Mouse (Mus musculus): Measurements from ENCODE around the gene Efna5. TPM values are rescaled to one million over a fixed set of nuclear protein-coding genes. Genes with fewer than 3 reads are reported as not detected.

Gene Efna5
- polyA plus RNA-seq, 1 experiment from 2014 or later: 11.5 TPM

GRCm38 (mm10) chr17:62748803-62749619, 132.1 kb downstream of the Efna5 start:
- H3K27me3 ChIP-seq (ENCODE audit: control insufficient read depth, insufficient read depth, low read depth, low read length): no peaks in the 10 kb centered on the region

GRCm38 (mm10) chr17:62747381-62747780, 133.7 kb downstream of the Efna5 start:
- no peaks in the 10 kb centered on the region for H3K9me3 ChIP-seq (ENCODE audit: control insufficient read depth, low read length)
- peaks cover 2% of the 10 kb centered on the region; the same call in 1 of the 2 replicates for H3K4me1 ChIP-seq (replicated peaks; ENCODE audit: control insufficient read depth, insufficient read depth, low read length)
- H3K27ac ChIP-seq (ENCODE audit: low read length): no peak overlapping the region
- WGBS: 70% methylated on average over 8 of the region's 8 CpGs
- no peak overlapping the region for H3K9ac ChIP-seq (ENCODE audit: low read length)
- H3K4me2 ChIP-seq (ENCODE audit: low read depth, low read length): no peak overlapping the region
- no peaks in the 10 kb centered on the region for H3K27me3 ChIP-seq (ENCODE audit: control insufficient read depth, insufficient read depth, low read depth, low read length)
- ATAC-seq (ENCODE audit: low read depth): no peak
- no peak overlapping the region for H3K4me3 ChIP-seq (ENCODE audit: low read length)
- no peaks in the 10 kb centered on the region for H3K36me3 ChIP-seq (ENCODE audit: control insufficient read depth, insufficient read depth, low read length)

More at GRCm38 (mm10) chr17:62748803-62749619, 132.1 kb downstream of the Efna5 start:
- Histone ChIP-seq H3K4me2 (ENCODE audit: low read depth, low read length) (no peak overlapping the region), H3K36me3 (ENCODE audit: control insufficient read depth, insufficient read depth, low read length) (no peaks in the 10 kb centered on the region), H3K4me1 (replicated peaks; ENCODE audit: control insufficient read depth, insufficient read depth, low read length) (peaks cover 2% of the 10 kb centered on the region; the same call in 1 of the 2 replicates), H3K4me3 (ENCODE audit: low read length) (no peak overlapping the region), H3K9ac (ENCODE audit: low read length) (no peak overlapping the region), H3K27ac (ENCODE audit: low read length) (no peak overlapping the region), H3K9me3 (ENCODE audit: control insufficient read depth, low read length) (no peaks in the 10 kb centered on the region)
- ATAC-seq (ENCODE audit: low read depth): no peak
- WGBS: 15% methylated on average over 16 of the region's 16 CpGs

- Histone ChIP-seq H3K9ac (ENCODE audit: low read length) (no peak overlapping the region), H3K27me3 (ENCODE audit: control insufficient read depth, insufficient read depth, low read depth, low read length) (no peaks in the 10 kb centered on the region), H3K9me3 (ENCODE audit: control insufficient read depth, low read length) (no peaks in the 10 kb centered on the region), H3K27ac (ENCODE audit: low read length) (no peak overlapping the region), H3K4me2 (ENCODE audit: low read depth, low read length) (no peak overlapping the region), H3K36me3 (ENCODE audit: control insufficient read depth, insufficient read depth, low read length) (no peaks in the 10 kb centered on the region), H3K4me3 (ENCODE audit: low read length) (no peak overlapping the region), H3K4me1 (replicated peaks; ENCODE audit: control insufficient read depth, insufficient read depth, low read length) (peaks cover 2% of the 10 kb centered on the region; the same call in 1 of the 2 replicates)
- 65% methylated on average over 9 of the region's 9 CpGs for WGBS
- no peak for ATAC-seq (ENCODE audit: low read depth)
Measured at GRCm38 (mm10) chr17:62746827-62747226, 134.3 kb downstream of the Efna5 start.

- ATAC-seq (ENCODE audit: low read depth): no peak
- H3K4me2 ChIP-seq (ENCODE audit: low read depth, low read length): no peak overlapping the region
- H3K4me3 ChIP-seq (ENCODE audit: low read length): no peak overlapping the region
- H3K27me3 ChIP-seq (ENCODE audit: control insufficient read depth, insufficient read depth, low read depth, low read length): no peaks in the 10 kb centered on the region
- H3K9me3 ChIP-seq (ENCODE audit: control insufficient read depth, low read length): no peaks in the 10 kb centered on the region
- no peak overlapping the region for H3K9ac ChIP-seq (ENCODE audit: low read length)
- H3K36me3 ChIP-seq (ENCODE audit: control insufficient read depth, insufficient read depth, low read length): no peaks in the 10 kb centered on the region
- WGBS: 86% methylated on average over 4 of the region's 4 CpGs
- H3K27ac ChIP-seq (ENCODE audit: low read length): no peak overlapping the region
- peaks cover 2% of the 10 kb centered on the region; the same call in 1 of the 2 replicates for H3K4me1 ChIP-seq (replicated peaks; ENCODE audit: control insufficient read depth, insufficient read depth, low read length)
Measured at GRCm38 (mm10) chr17:62745286-62745685, 135.8 kb downstream of the Efna5 start.

GRCm38 (mm10) chr17:62744239-62744638, 136.9 kb downstream of the Efna5 start:
- H3K9ac ChIP-seq (ENCODE audit: low read length): no peak overlapping the region
- no peak for ATAC-seq (ENCODE audit: low read depth)
- H3K27ac ChIP-seq (ENCODE audit: low read length): no peak overlapping the region
- 0 out of 2 replicates have a peak, but pooled peaks cover 2% of the 10 kb centered on the region for H3K4me1 ChIP-seq (replicated peaks; ENCODE audit: control insufficient read depth, insufficient read depth, low read length)
- no peak overlapping the region for H3K4me2 ChIP-seq (ENCODE audit: low read depth, low read length)
- no peaks in the 10 kb centered on the region for H3K36me3 ChIP-seq (ENCODE audit: control insufficient read depth, insufficient read depth, low read length)
- H3K27me3 ChIP-seq (ENCODE audit: control insufficient read depth, insufficient read depth, low read depth, low read length): no peaks in the 10 kb centered on the region
- no peaks in the 10 kb centered on the region for H3K9me3 ChIP-seq (ENCODE audit: control insufficient read depth, low read length)
- WGBS: 79% methylated on average over 6 of the region's 6 CpGs
- no peak overlapping the region for H3K4me3 ChIP-seq (ENCODE audit: low read length)

GRCm38 (mm10) chr17:62741702-62742101, 139.4 kb downstream of the Efna5 start:
- no peaks in the 10 kb centered on the region for H3K36me3 ChIP-seq (ENCODE audit: control insufficient read depth, insufficient read depth, low read length)
- no peaks in the 10 kb centered on the region for H3K27me3 ChIP-seq (ENCODE audit: control insufficient read depth, insufficient read depth, low read depth, low read length)
- H3K9me3 ChIP-seq (ENCODE audit: control insufficient read depth, low read length): no peaks in the 10 kb centered on the region
- no peak overlapping the region for H3K9ac ChIP-seq (ENCODE audit: low read length)
- ATAC-seq (ENCODE audit: low read depth): no peak
- no peak overlapping the region for H3K4me2 ChIP-seq (ENCODE audit: low read depth, low read length)
- no peak overlapping the region for H3K4me3 ChIP-seq (ENCODE audit: low read length)
- WGBS: 50% methylated on average over 5 of the region's 5 CpGs
- no peaks in the 10 kb centered on the region for H3K4me1 ChIP-seq (replicated peaks; ENCODE audit: control insufficient read depth, insufficient read depth, low read length)
- H3K27ac ChIP-seq (ENCODE audit: low read length): no peak overlapping the region

- WGBS: 72% methylated on average over 6 of the region's 6 CpGs
- ATAC-seq (ENCODE audit: low read depth): no peak
- H3K4me3 ChIP-seq (ENCODE audit: low read length): no peak overlapping the region
- no peak overlapping the region for H3K4me2 ChIP-seq (ENCODE audit: low read depth, low read length)
- peaks cover 2% of the 10 kb centered on the region; the same call in 1 of the 2 replicates for H3K4me1 ChIP-seq (replicated peaks; ENCODE audit: control insufficient read depth, insufficient read depth, low read length)
- H3K9ac ChIP-seq (ENCODE audit: low read length): no peak overlapping the region
- no peaks in the 10 kb centered on the region for H3K9me3 ChIP-seq (ENCODE audit: control insufficient read depth, low read length)
- H3K36me3 ChIP-seq (ENCODE audit: control insufficient read depth, insufficient read depth, low read length): no peaks in the 10 kb centered on the region
- no peaks in the 10 kb centered on the region for H3K27me3 ChIP-seq (ENCODE audit: control insufficient read depth, insufficient read depth, low read depth, low read length)
- H3K27ac ChIP-seq (ENCODE audit: low read length): no peak overlapping the region
Measured at GRCm38 (mm10) chr17:62741020-62741419, 140.1 kb downstream of the Efna5 start.

GRCm38 (mm10) chr17:62739993-62740392, 141.1 kb downstream of the Efna5 start:
- H3K4me3 ChIP-seq (ENCODE audit: low read length): no peak overlapping the region
- no peak overlapping the region for H3K4me2 ChIP-seq (ENCODE audit: low read depth, low read length)
- no peak overlapping the region for H3K27ac ChIP-seq (ENCODE audit: low read length)
- H3K9ac ChIP-seq (ENCODE audit: low read length): no peak overlapping the region
- 68% methylated on average over 6 of the region's 6 CpGs for WGBS
- no peaks in the 10 kb centered on the region for H3K36me3 ChIP-seq (ENCODE audit: control insufficient read depth, insufficient read depth, low read length)
- no peak for ATAC-seq (ENCODE audit: low read depth)
- no peaks in the 10 kb centered on the region for H3K27me3 ChIP-seq (ENCODE audit: control insufficient read depth, insufficient read depth, low read depth, low read length)
- peaks cover 5% of the 10 kb centered on the region; the same call in 1 of the 2 replicates for H3K4me1 ChIP-seq (replicated peaks; ENCODE audit: control insufficient read depth, insufficient read depth, low read length)
- no peaks in the 10 kb centered on the region for H3K9me3 ChIP-seq (ENCODE audit: control insufficient read depth, low read length)

GRCm38 (mm10) chr17:62737404-62737803, 143.7 kb downstream of the Efna5 start:
- Histone ChIP-seq H3K4me3 (ENCODE audit: low read length) (no peak overlapping the region), H3K4me1 (replicated peaks; ENCODE audit: control insufficient read depth, insufficient read depth, low read length) (peaks cover 5% of the 10 kb centered on the region; the same call in 1 of the 2 replicates), H3K9me3 (ENCODE audit: control insufficient read depth, low read length) (no peaks in the 10 kb centered on the region), H3K27ac (ENCODE audit: low read length) (no peak overlapping the region), H3K4me2 (ENCODE audit: low read depth, low read length) (no peak overlapping the region), H3K36me3 (ENCODE audit: control insufficient read depth, insufficient read depth, low read length) (no peaks in the 10 kb centered on the region), H3K9ac (ENCODE audit: low read length) (no peak overlapping the region), H3K27me3 (ENCODE audit: control insufficient read depth, insufficient read depth, low read depth, low read length) (no peaks in the 10 kb centered on the region)
- WGBS: 82% methylated on average over 6 of the region's 6 CpGs
- ATAC-seq (ENCODE audit: low read depth): no peak
